Mouse (Mus musculus): Measurements from ENCODE around the gene Gm21983. TPM values are rescaled to one million over a fixed set of nuclear protein-coding genes. Genes with fewer than 3 reads are reported as not detected.

The Gm21983 gene
- polyA plus RNA-seq, 1 experiment from 2014 or later: 0.20 TPM

DNA sequence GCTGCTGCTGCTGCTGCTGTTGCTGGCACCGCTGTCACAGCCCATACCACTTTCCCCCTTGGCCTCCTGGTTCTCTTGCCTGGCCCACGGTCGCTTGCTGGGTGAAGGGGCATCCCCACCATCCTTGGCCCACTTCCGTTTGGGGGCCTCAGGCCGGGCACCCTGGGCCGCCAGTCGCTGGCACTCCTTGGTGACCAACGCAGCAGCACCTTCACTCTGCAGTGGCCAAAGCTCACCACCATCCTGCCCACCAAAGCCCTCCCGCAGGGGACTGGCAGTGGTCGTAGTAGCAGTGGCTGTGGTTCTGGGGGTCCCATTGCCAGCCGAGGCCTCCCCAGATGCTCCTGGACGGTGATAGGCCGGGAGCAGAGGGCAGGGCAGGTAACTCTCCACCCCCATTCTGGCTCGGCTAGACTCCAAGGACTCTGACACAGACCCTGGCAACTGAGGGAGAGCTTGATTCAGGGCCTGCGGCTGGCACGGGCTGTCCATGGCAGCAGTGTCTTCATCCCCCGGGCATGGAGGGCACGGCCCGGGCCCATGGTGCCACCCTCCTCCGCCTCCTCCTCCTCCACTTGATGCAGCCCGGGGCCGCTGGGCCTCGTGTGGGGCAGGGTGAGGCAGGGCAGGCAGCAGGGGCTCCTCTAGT is 15.8 kb downstream of the Gm21983 start:
- no peak for DNase-seq (ENCODE audit: low spot score)
- Histone ChIP-seq H3K36me3 (peaks cover 52% of the 10 kb centered on the region), H3K9me3 (no peaks in the 10 kb centered on the region), H3K27ac (peak overlapping the region; percentile 99), H3K4me1 (replicated peaks) (peaks cover 65% of the 10 kb centered on the region), H3K27me3 (ENCODE audit: insufficient read depth, poor library complexity, severe bottlenecking) (no peaks in the 10 kb centered on the region), H3K4me3 (peak overlapping the region; percentile 69)
- 79% methylated on average over 23 of the region's 23 CpGs for WGBS

DNA sequence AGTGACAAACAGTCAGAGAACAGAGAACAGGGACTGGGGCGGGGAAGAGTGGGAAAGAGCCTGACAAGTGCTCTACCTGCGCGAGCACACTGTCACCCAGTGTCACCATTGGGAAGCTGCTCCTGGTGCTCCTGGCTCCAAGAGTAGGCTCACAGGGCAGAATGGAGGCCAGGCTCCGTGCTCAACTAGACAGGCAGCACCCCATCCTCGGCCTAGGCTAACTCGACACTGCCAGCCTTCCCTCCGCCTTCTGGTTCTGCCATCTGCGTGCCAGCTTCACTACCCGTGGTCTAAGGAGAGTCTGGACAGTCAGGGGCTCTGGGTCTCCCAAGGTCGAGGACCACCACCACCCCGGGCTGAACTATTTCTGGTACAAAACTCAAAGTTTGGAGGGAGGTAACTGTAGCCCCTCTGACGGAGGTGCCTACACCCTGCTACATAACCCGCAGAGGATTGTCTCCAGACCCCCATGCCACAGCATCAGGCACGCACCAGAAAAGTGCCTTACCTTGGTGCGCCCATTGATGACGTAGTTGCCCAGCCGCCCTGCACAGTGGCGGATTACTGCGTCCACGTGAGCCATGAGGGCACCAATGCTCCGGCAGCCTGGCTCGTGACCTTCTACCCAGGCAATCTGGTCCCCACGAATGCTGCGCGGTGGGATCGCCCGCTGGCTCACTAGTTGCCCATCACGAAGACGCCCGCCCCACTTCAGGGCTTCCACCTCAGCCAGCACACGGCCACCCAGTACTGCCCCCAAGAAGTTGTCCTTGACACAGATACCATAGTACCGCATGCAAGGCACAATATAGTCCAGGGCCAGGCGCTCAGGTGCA is 16.6 kb downstream of the Gm21983 start:
- 79% methylated on average over 33 of the region's 33 CpGs for WGBS
- no peak for DNase-seq (ENCODE audit: low spot score)
- Histone ChIP-seq H3K9me3 (no peaks in the 10 kb centered on the region), H3K27me3 (ENCODE audit: insufficient read depth, poor library complexity, severe bottlenecking) (no peaks in the 10 kb centered on the region), H3K4me3 (peak overlapping the region; percentile 69), H3K27ac (peak overlapping the region; percentile 99), H3K4me1 (replicated peaks) (peaks cover 68% of the 10 kb centered on the region), H3K36me3 (peaks cover 59% of the 10 kb centered on the region)

DNA sequence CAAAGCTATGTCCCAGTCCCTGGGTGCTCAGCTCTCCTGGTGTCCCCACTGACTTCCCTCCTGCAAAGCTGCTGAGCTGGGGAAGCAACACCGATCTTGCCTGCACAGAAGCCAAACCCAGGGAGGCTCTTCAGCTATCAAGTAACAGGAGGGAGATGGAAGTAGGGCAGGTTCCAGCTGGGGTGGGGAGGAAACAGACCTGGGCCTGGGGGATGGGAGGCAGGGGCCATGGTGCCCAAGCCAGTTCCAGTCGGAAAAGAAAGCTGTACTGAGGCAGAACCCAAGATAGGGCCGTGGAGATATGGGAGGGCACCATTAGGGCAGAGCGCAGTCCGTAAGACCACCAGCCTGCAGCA is 17.5 kb downstream of the Gm21983 start:
- Histone ChIP-seq H3K27ac (no peak overlapping the region), H3K4me1 (replicated peaks) (peaks cover 68% of the 10 kb centered on the region), H3K9me3 (no peaks in the 10 kb centered on the region), H3K27me3 (ENCODE audit: insufficient read depth, poor library complexity, severe bottlenecking) (no peaks in the 10 kb centered on the region), H3K36me3 (peaks cover 65% of the 10 kb centered on the region), H3K4me3 (peak overlapping the region; percentile 69; the same call in 1 of the 2 replicates)
- WGBS: 89% methylated on average over 5 of the region's 5 CpGs
- DNase-seq (ENCODE audit: low spot score): no peak

DNA sequence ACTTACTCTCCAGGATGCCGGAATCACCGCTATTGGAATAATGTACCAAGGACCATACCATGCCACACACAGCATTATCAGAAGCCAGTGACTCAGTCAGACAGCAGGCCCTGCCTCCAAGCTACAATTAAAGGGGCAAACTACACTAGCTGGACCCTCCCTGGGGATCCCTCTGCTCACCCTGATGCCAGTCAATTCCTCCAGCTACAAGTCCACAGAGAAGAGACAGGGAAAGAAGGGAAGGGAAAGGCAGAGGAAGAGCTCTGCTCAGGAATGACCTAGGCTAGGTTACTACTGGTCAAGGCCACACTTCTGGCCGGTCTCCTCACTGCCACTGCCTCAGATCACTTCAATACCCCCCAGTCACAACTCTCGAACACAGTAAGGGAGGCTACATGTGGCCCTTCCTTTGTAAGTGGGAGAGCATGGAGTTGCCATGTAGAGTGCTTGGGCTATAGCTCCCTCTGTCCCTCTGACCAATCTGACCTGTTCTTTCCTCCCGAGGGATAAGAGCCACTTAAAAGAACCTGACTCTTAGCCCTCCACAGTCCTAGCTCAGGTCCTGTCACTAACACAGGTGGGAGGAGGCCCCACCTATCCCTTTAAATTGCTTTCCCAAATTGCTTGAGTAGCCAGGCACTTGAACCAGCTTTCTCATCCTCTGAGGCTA is 18.0 kb downstream of the Gm21983 start:
- no peak for DNase-seq (ENCODE audit: low spot score)
- no peaks in the 10 kb centered on the region for H3K27me3 ChIP-seq (ENCODE audit: insufficient read depth, poor library complexity, severe bottlenecking)
- H3K4me3 ChIP-seq: peak overlapping the region; percentile 69
- no peak overlapping the region for H3K27ac ChIP-seq
- 85% methylated on average over 5 of the region's 5 CpGs for WGBS
- no peaks in the 10 kb centered on the region for H3K9me3 ChIP-seq
- H3K36me3 ChIP-seq: peaks cover 70% of the 10 kb centered on the region
- H3K4me1 ChIP-seq (replicated peaks): peaks cover 68% of the 10 kb centered on the region

- Histone ChIP-seq H3K4me1 (replicated peaks) (peaks cover 60% of the 10 kb centered on the region), H3K27ac (no peak overlapping the region), H3K4me3 (0 out of 2 replicates have a peak overlapping the region, but pooled peaks have one; percentile 6), H3K9me3 (no peaks in the 10 kb centered on the region), H3K27me3 (ENCODE audit: insufficient read depth, poor library complexity, severe bottlenecking) (no peaks in the 10 kb centered on the region), H3K36me3 (peaks cover 80% of the 10 kb centered on the region)
- DNase-seq (ENCODE audit: low spot score): no peak
- WGBS: 86% methylated on average over 4 of the region's 4 CpGs
These were observed 19.1 kb downstream of the Gm21983 start for GRCm38 (mm10) chr7:27161744-27162143.

DNA sequence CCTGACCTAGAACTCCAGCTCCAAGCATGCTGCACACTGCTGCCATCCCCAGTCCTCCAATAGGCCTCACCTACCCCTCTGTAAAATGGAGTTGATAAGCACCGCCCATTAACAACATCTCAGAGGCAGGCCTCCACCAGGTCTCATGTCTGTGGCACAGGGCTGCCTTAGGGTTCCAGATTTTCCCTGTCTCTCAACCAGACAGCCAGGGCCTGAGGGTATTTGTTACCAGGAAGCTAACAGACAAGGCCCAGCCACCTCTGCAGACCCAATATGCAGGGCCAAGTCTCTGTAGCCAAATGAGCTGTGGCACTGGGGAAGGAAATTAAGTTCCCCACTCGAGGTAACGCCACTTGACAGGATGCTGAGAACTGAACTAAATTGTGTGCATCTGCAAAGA is 20.0 kb downstream of the Gm21983 start:
- Histone ChIP-seq H3K4me1 (replicated peaks) (peaks cover 60% of the 10 kb centered on the region), H3K27ac (no peak overlapping the region), H3K36me3 (peaks cover 81% of the 10 kb centered on the region), H3K27me3 (ENCODE audit: insufficient read depth, poor library complexity, severe bottlenecking) (no peaks in the 10 kb centered on the region), H3K4me3 (no peak overlapping the region), H3K9me3 (no peaks in the 10 kb centered on the region)
- WGBS: 83% methylated on average over 3 of the region's 3 CpGs
- no peak for DNase-seq (ENCODE audit: low spot score)

GRCm38 (mm10) chr7:27159882-27160281 is 21.0 kb downstream of the Gm21983 start:
- H3K27ac ChIP-seq: 0 out of 2 replicates have a peak overlapping the region, but pooled peaks have one; percentile 0
- DNase-seq (ENCODE audit: low spot score): peak; percentile 85
- H3K27me3 ChIP-seq (ENCODE audit: insufficient read depth, poor library complexity, severe bottlenecking): no peaks in the 10 kb centered on the region
- no peaks in the 10 kb centered on the region for H3K9me3 ChIP-seq
- H3K4me1 ChIP-seq (replicated peaks): peaks cover 50% of the 10 kb centered on the region
- WGBS: 19% methylated on average over 8 of the region's 8 CpGs
- no peak overlapping the region for H3K4me3 ChIP-seq
- H3K36me3 ChIP-seq: peaks cover 75% of the 10 kb centered on the region

DNA sequence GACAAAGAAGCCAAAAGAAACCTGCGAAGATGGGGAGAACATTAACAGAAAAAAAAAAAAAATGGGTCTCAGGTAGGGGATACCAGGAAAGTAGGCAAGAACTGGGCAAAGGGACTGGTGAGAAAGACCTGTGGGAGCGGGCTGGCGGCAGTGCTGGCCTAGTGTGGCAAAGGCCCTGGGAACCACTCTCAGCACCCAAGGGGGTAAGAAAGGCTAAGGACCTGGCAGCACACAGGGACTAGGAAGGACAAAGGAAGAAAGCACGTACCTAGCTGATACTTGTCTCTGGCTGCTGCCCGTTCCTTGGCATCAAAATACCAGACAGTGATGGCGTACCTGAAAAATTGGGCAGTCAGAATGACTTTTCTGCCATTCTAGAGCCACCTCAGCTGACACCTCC is 21.6 kb downstream of the Gm21983 start:
- peaks cover 69% of the 10 kb centered on the region for H3K36me3 ChIP-seq
- no peak for DNase-seq (ENCODE audit: low spot score)
- no peak overlapping the region for H3K4me3 ChIP-seq
- no peaks in the 10 kb centered on the region for H3K9me3 ChIP-seq
- WGBS: 95% methylated on average over 6 of the region's 6 CpGs
- no peaks in the 10 kb centered on the region for H3K27me3 ChIP-seq (ENCODE audit: insufficient read depth, poor library complexity, severe bottlenecking)
- H3K4me1 ChIP-seq (replicated peaks): peaks cover 43% of the 10 kb centered on the region
- no peak overlapping the region for H3K27ac ChIP-seq

DNA sequence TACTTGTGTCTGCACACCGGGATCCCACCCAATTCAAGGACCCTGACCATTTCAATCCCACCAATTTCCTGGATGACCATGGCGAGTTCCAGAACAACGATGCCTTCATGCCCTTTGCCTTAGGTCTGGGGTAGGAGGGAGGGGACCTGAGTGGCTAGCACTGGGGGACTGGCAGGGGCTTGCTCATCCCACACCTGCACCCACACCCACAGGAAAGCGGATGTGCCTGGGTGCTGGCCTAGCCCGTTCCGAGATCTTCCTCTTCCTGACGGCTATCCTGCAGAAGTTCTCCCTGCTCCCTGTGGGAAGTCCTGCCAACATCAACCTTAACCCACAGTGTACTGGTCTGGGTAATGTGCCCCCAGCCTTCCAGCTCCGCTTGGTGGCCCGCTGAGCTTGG is 22.7 kb downstream of the Gm21983 start:
- H3K27me3 ChIP-seq (ENCODE audit: insufficient read depth, poor library complexity, severe bottlenecking): no peaks in the 10 kb centered on the region
- DNase-seq (ENCODE audit: low spot score): no peak
- H3K4me1 ChIP-seq (replicated peaks): peaks cover 33% of the 10 kb centered on the region
- no peaks in the 10 kb centered on the region for H3K9me3 ChIP-seq
- 95% methylated on average over 9 of the region's 9 CpGs for WGBS
- H3K4me3 ChIP-seq: no peak overlapping the region
- no peak overlapping the region for H3K27ac ChIP-seq
- H3K36me3 ChIP-seq: peaks cover 58% of the 10 kb centered on the region

DNA sequence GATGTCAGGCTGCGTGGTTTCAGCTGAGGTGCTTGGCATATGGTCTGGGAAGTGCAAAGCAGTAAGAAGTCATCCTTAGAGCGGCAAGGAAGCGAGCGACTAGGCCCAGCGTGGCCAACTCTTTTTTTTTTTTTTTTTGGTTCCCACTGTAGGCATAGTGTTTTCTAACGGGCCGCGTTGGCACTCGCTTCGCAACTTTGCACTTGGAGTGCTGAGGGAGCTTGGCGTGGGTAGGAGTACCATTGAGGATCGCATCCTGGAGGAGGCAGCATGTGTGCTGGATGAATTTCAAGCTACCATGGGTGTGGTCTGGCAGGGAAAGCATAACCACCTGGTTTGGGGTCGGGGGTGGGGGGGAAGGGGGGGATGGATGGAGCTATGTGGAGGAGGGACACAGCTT is 24.9 kb downstream of the Gm21983 start:
- Histone ChIP-seq H3K4me1 (replicated peaks) (peaks cover 11% of the 10 kb centered on the region), H3K36me3 (peaks cover 36% of the 10 kb centered on the region), H3K27me3 (ENCODE audit: insufficient read depth, poor library complexity, severe bottlenecking) (no peaks in the 10 kb centered on the region), H3K9me3 (no peaks in the 10 kb centered on the region), H3K4me3 (no peak overlapping the region), H3K27ac (no peak overlapping the region)
- 83% methylated on average over 13 of the region's 13 CpGs for WGBS
- no peak for DNase-seq (ENCODE audit: low spot score)

DNA sequence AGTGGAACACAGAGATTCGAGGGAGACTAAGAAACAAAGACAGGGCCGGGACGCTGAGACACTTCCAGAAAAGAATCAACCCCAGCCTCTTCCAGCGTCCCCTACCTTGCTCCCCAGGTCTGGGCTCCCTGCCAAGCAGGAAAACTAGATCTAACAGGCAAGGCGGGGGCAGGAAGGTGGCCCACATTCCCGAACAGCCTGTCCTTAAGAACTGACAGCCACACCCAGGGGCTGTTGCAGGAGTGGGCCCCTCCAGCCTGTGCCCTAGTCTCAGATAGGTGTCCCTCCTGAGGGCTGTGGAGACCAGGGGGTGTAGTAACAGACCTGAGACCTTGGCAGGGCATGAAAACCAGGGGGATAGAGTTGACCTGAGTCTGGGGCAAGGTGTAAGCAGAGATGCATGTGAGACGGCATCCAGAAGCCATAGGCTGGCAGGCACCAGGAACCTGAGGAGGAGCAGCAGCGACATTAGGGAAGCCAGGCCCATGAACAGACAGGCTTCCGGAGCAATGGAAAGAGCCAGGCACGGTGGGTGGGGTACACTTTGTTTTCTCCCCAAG is 27.6 kb downstream of the Gm21983 start, which contains the start of gene Cyp2t4:
Gene Cyp2t4, plus strand, starts transcription at position 510 of the 560 bp plus-strand sequence.
- H3K27me3 ChIP-seq (ENCODE audit: insufficient read depth, poor library complexity, severe bottlenecking): no peaks in the 10 kb centered on the region
- H3K9me3 ChIP-seq: no peaks in the 10 kb centered on the region
- no peak within 1 kb of the TSS for H3K4me3 ChIP-seq
- no peak for DNase-seq (ENCODE audit: low spot score)
- WGBS: 79% methylated on average over 10 of the region's 10 CpGs
- no peaks in the 10 kb centered on the region for H3K4me1 ChIP-seq (replicated peaks)
- peaks cover 15% of the 10 kb centered on the region for H3K36me3 ChIP-seq
- no peak within 1 kb of the TSS for H3K27ac ChIP-seq

- H3K9me3 ChIP-seq: peaks cover 16% of the 10 kb centered on the region
- no peaks in the 10 kb centered on the region for H3K36me3 ChIP-seq
- DNase-seq (ENCODE audit: low spot score): no peak
- H3K4me1 ChIP-seq (replicated peaks): no peaks in the 10 kb centered on the region
- WGBS: 75% methylated on average over 8 of the region's 8 CpGs
- H3K27me3 ChIP-seq (ENCODE audit: insufficient read depth, poor library complexity, severe bottlenecking): no peaks in the 10 kb centered on the region
- no peak overlapping the region for H3K27ac ChIP-seq
- no peak overlapping the region for H3K4me3 ChIP-seq
These were observed 44.4 kb downstream of the Gm21983 start for GRCm38 (mm10) chr7:27136410-27136996.
